Mouse (Mus musculus) C2C12 (cell line): ENCODE data around the gene Zfp648. TPM values are rescaled to one million over a fixed set of nuclear protein-coding genes. Genes with fewer than 3 reads are reported as not detected.
A peak's percentile ranks its signal among the peaks of the same experiment; 100 is the strongest.

Experiments used
- H3K27me3 ChIP-seq: one replicate; pipeline ENCODE4 v1.6.1; 2011; ENCODE audit not compliant: control insufficient read depth, insufficient read depth, insufficient read length
- H3K36me3 ChIP-seq: one replicate; pipeline ENCODE4 v1.6.1; 2011; ENCODE audit not compliant: control insufficient read depth, insufficient read depth
- H3K4me3 ChIP-seq: one replicate; pipeline ENCODE4 v1.5.1; 2011; ENCODE audit warnings: mild to moderate bottlenecking, control low read depth; ENCODE audit not compliant: poor library complexity, insufficient read depth, severe bottlenecking
- H3K79me2 ChIP-seq: one replicate; pipeline ENCODE4 v1.6.1; 2011; ENCODE audit not compliant: control insufficient read depth, insufficient read depth
- H3K79me3 ChIP-seq: one replicate; pipeline ENCODE4 v1.6.1; 2011; ENCODE audit warnings: low read depth, control low read depth
- H3ac ChIP-seq: one replicate; pipeline ENCODE3; 2011; ENCODE audit warnings: low read depth; ENCODE audit not compliant: control insufficient read depth, insufficient read length
- CEBPB ChIP-seq: IDR thresholded peaks from one replicate; pipeline ENCODE4 v1.6.1; 2011; ENCODE audit warnings: low read depth, mild to moderate bottlenecking, control low read depth, moderate library complexity
- CTCF ChIP-seq: IDR thresholded peaks from one replicate; pipeline ENCODE4 v1.5.1; 2011; ENCODE audit not compliant: control insufficient read depth, insufficient read depth, insufficient read length
- FOSL1 ChIP-seq: IDR thresholded peaks from one replicate; pipeline ENCODE4 v1.8.0; 2011; ENCODE audit warnings: mild to moderate bottlenecking, low read length; ENCODE audit not compliant: poor library complexity, insufficient read depth, severe bottlenecking
- MAX ChIP-seq: IDR thresholded peaks from one replicate; pipeline ENCODE4 v1.6.1; 2011; ENCODE audit warnings: mild to moderate bottlenecking, control low read depth
- MYOD1 ChIP-seq: IDR thresholded peaks from one replicate; pipeline ENCODE4 v1.6.1; 2011; ENCODE audit warnings: low read depth; ENCODE audit not compliant: control insufficient read depth, insufficient read length
- MYOG ChIP-seq: IDR thresholded peaks from one replicate; pipeline ENCODE4 v1.6.1; 2011; ENCODE audit not compliant: control insufficient read depth, insufficient read length; ENCODE audit errors: extremely low read depth
- USF1 ChIP-seq: IDR thresholded peaks from one replicate; pipeline ENCODE4 v1.6.1; 2011; ENCODE audit warnings: low read depth, mild to moderate bottlenecking, control low read depth, moderate library complexity
- long read RNA-seq, 2 experiments: library from polyadenylated mRNA; unstranded; transcript quantifications; one replicate each; pipeline ENCODE4 v2.0.0; 2019 to 2020
- polyA plus RNA-seq: library from polyadenylated mRNA; unstranded; fragments of >200 nt; fragmentation: generic; extraction: Trizol; gene quantifications from one replicate; pipeline ENCODE4 v1.2.1, GENCODE M21; 2012; ENCODE audit warnings: missing spikeins

Zfp648 gene
- polyA plus RNA-seq: not detected
- long read RNA-seq, experiment 1: 0 reads
- long read RNA-seq, experiment 2: 0 reads

GRCm38 (mm10) chr1:154200955-154201722 lies at the start of gene Zfp648:
Gene Zfp648, plus strand, starts transcription at chr1:154201187.
- Histone ChIP-seq H3K27me3 (peaks cover 22% of the 10 kb centered on the region), H3K79me3 (no peaks in the 10 kb centered on the region), H3K79me2 (no peaks in the 10 kb centered on the region), H3K36me3 (no peaks in the 10 kb centered on the region), H3K4me3 (no peak within 1 kb of the TSS), H3ac (no peak within 1 kb of the TSS)
- no peak for TF ChIP-seq MAX
- no peak for TF ChIP-seq CEBPB
- no peak for TF ChIP-seq MYOD1
- no peak for TF ChIP-seq USF1
- TF ChIP-seq FOSL1: no peak
- no peak for TF ChIP-seq MYOG
- TF ChIP-seq CTCF: no peak

GRCm38 (mm10) chr1:154152539-154152938 lies 48.4 kb upstream of the Zfp648 start:
- no peaks in the 10 kb centered on the region for H3K36me3 ChIP-seq
- H3K79me3 ChIP-seq: no peaks in the 10 kb centered on the region
- no peaks in the 10 kb centered on the region for H3K27me3 ChIP-seq
- TF ChIP-seq MYOG (no peak), CEBPB (no peak), MAX (no peak), USF1 (no peak), FOSL1 (no peak), MYOD1 (no peak), CTCF (no peak)
- no peaks in the 10 kb centered on the region for H3K79me2 ChIP-seq
- H3ac ChIP-seq: no peak overlapping the region
- H3K4me3 ChIP-seq: no peak overlapping the region

GRCm38 (mm10) chr1:154153800-154154199 lies 47.2 kb upstream of the Zfp648 start:
- Histone ChIP-seq H3K36me3 (no peaks in the 10 kb centered on the region), H3K4me3 (no peak overlapping the region), H3K79me2 (no peaks in the 10 kb centered on the region), H3K79me3 (no peaks in the 10 kb centered on the region), H3ac (no peak overlapping the region), H3K27me3 (no peaks in the 10 kb centered on the region)
- no peak for TF ChIP-seq MYOD1
- TF ChIP-seq MYOG: no peak
- no peak for TF ChIP-seq USF1
- TF ChIP-seq CEBPB: no peak
- TF ChIP-seq CTCF: no peak
- TF ChIP-seq FOSL1: no peak
- TF ChIP-seq MAX: no peak

GRCm38 (mm10) chr1:154156177-154157062 lies 44.6 kb upstream of the Zfp648 start:
- H3K79me3 ChIP-seq: no peaks in the 10 kb centered on the region
- no peaks in the 10 kb centered on the region for H3K27me3 ChIP-seq
- H3K79me2 ChIP-seq: no peaks in the 10 kb centered on the region
- TF ChIP-seq CEBPB (no peak), USF1 (no peak), MYOG (no peak), FOSL1 (no peak), CTCF (no peak), MYOD1 (peak; percentile 54), MAX (no peak)
- no peak overlapping the region for H3K4me3 ChIP-seq
- no peaks in the 10 kb centered on the region for H3K36me3 ChIP-seq
- H3ac ChIP-seq: no peak overlapping the region

GRCm38 (mm10) chr1:154157131-154157530 lies 43.9 kb upstream of the Zfp648 start:
- H3K27me3 ChIP-seq: no peaks in the 10 kb centered on the region
- H3K4me3 ChIP-seq: no peak overlapping the region
- H3K36me3 ChIP-seq: no peaks in the 10 kb centered on the region
- H3ac ChIP-seq: no peak overlapping the region
- no peaks in the 10 kb centered on the region for H3K79me2 ChIP-seq
- no peak for TF ChIP-seq FOSL1
- no peak for TF ChIP-seq MYOG
- TF ChIP-seq MAX: no peak
- no peak for TF ChIP-seq MYOD1
- TF ChIP-seq CEBPB: no peak
- no peak for TF ChIP-seq CTCF
- TF ChIP-seq USF1: no peak
- H3K79me3 ChIP-seq: no peaks in the 10 kb centered on the region
